In the genomic region with DNA sequence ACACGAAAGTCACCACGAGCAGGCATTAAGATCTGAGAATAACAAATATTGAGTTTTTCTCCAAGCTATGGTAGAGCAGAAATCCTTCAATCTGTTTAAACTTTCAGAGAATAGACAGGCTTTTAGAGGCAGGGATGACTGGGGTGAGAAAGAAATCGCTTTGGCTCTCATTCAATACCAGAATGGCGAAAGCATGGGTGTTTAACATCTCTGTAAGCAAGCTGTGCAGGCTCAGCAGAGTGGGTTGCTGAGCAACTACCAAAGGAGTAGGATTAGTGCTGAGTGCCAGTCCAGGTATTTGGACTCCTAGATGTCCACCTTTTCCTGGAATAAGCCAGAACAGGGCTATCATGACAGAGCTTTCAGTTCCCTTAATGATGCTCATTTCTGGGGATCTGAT, we compare ENCODE assay signal across 28 mouse cellular contexts.
A peak's percentile ranks its signal among the peaks of the same experiment; 100 is the strongest.
DNase-seq lines count a peak whose midpoint lies in the region; ATAC-seq and TF ChIP-seq lines count a peak whose summit lies in the region.
"Had no signal": no experiment of that assay in that cellular context is flagged by ENCODE, and none has a peak within 500 bp of the region (broad histone marks: within the 10 kb centered on the region; RNA-seq: fewer than 3 reads in every experiment).

No protein-coding gene starts in this region.

- TF ChIP-seq CTCF in left cerebral cortex, adult 2 months (IDR thresholded peaks at IDR 0.05), result no peak

- no peak overlapping the region for H3K4me3 ChIP-seq in left cerebral cortex, adult 2 months
- H3K4me3 ChIP-seq: embryonic facial prominence, embryonic 12.5 days; hindbrain, embryonic 10.5 days; hindbrain, embryonic 15.5 days; kidney, embryonic 15.5 days; limb, embryonic 12.5 days; liver, embryonic 15.5 days; neural tube, embryonic 15.5 days had no signal

- no peak for DNase-seq in frontal cortex, postnatal 25 days (ENCODE audit: low spot score in 2 of 2)
- no peak for DNase-seq in left cerebral cortex, adult 2 months (ENCODE audit: extremely low spot score in 1 of 2, low spot score in 2 of 2)
- DNase-seq in left cerebral cortex, postnatal 36 days (ENCODE audit: low spot score in 2 of 2), result no peak
- peak; percentile 82 for DNase-seq in brain, adult 2 months (ENCODE audit: low read depth, low spot score)
- peak; percentile 45 for DNase-seq in layer of hippocampus, adult 9-11 months
- DNase-seq in urinary bladder, postnatal 36 days (ENCODE audit: low spot score in 2 of 2), result no peak
- DNase-seq: adrenal gland, postnatal 10 days; cerebellum, adult 11-12 months; cerebellum, adult 9-11 months; embryo, embryonic 11 days; gastrocnemius, postnatal 10 days; heart, postnatal 14 days; kidney, adult 11 months; kidney, postnatal 25 days; lung, embryonic 14.5 days; lung, postnatal 14 days; midbrain, embryonic 14.5 days had no signal

- intact Hi-C loops in left cerebral cortex, adult 2 months (cut with DNase I), result no loop called here
- intact Hi-C loops in left cerebral cortex, postnatal 36 days (cut with DNase I), result no loop called here

- peak overlapping the region; percentile 81 for H3K27ac ChIP-seq in left cerebral cortex, adult 2 months
- H3K27ac ChIP-seq: embryonic facial prominence, embryonic 12.5 days; hindbrain, embryonic 10.5 days; hindbrain, embryonic 15.5 days; kidney, embryonic 15.5 days; limb, embryonic 12.5 days; liver, embryonic 15.5 days; neural tube, embryonic 15.5 days had no signal

- peak; percentile 88 for ATAC-seq in frontal cortex, adult (ENCODE audit: low TSS enrichment)
- no peak for ATAC-seq in erythroid progenitor cell, adult 5-6 weeks (replicated peaks; ENCODE audit: low FRiP score, poor library complexity, severe bottlenecking)
- ATAC-seq: inflammation-experienced regulatory T-cells, adult 6 months; Patski had no signal

Comparison
In these comparisons a context has a peak if more than half of its experiments do, and no peak if none do; other contexts are left out.
1. DNase-seq: peak in brain, adult 2 months (single experiment) and layer of hippocampus, adult 9-11 months (single experiment); none in frontal cortex, postnatal 25 days (0 of 2), left cerebral cortex, adult 2 months (0 of 2), left cerebral cortex, postnatal 36 days (0 of 2) and urinary bladder, postnatal 36 days (0 of 2).